Mouse (Mus musculus): ENCODE results near the gene Tap1.

DNA sequence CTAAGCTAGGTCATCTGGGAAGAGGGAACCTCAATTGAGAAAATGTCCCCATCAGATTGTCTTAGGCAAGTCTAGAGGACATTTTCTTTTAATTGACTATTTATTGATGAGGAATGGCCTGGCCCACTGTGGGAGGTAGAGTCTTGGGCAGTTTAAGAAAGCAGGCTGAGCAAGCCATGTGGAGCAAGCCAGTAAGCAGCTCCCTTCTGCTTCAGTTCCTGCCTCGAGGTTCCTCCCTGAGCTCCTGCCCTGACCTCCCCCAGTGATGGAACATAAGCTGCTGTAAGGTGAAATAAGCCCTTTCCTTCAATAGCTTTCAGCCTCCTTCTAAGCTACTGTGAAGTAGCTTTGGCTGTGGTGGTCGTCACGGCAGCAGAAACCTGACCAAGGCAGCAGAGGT is 50.4 kb downstream of the Tap1 start:
- TF ChIP-seq POLR2A (IDR thresholded peaks at IDR 0.05; ENCODE audit: insufficient read length, low read depth) (no peak), CEBPB (IDR thresholded peaks at IDR 0.05; ENCODE audit: insufficient read depth, poor library complexity, severe bottlenecking) (no peak), USF1 (IDR thresholded peaks at IDR 0.05; ENCODE audit: low read depth) (no peak), MYOD1 (IDR thresholded peaks at IDR 0.05; ENCODE audit: control insufficient read depth in 1 of 3, insufficient read length in 2 of 3, low read depth in 2 of 3) (no peak), E2F4 (IDR thresholded peaks at IDR 0.05; ENCODE audit: insufficient read depth) (no peak), TCF12 (IDR thresholded peaks at IDR 0.05; ENCODE audit: insufficient read depth, poor library complexity, severe bottlenecking) (no peak), TCF3 (IDR thresholded peaks at IDR 0.05; ENCODE audit: insufficient read length, low read depth) (no peak), MYOG (IDR thresholded peaks at IDR 0.05; ENCODE audit: control insufficient read depth in 1 of 3, insufficient read depth in 1 of 3, insufficient read length in 2 of 3, low read depth in 2 of 3) (no peak), POLR2AphosphoS2 (IDR thresholded peaks at IDR 0.05; ENCODE audit: insufficient read length, low read depth) (no peak), MAX (IDR thresholded peaks at IDR 0.05; ENCODE audit: low read depth) (no peak), SRF (IDR thresholded peaks at IDR 0.05; ENCODE audit: control insufficient read depth, insufficient read length, low read depth) (no peak)
